Mouse (Mus musculus) C2C12 (cell line): ENCODE data around the gene Slco2b1.

Source experiments
- CTCF ChIP-seq: IDR thresholded peaks from one replicate; pipeline ENCODE4 v1.5.1; 2011; ENCODE audit not compliant: control insufficient read depth, insufficient read depth, insufficient read length
- MAX ChIP-seq: IDR thresholded peaks from one replicate; pipeline ENCODE4 v1.6.1; 2011; ENCODE audit warnings: mild to moderate bottlenecking, control low read depth
- MYOD1 ChIP-seq: IDR thresholded peaks from one replicate; pipeline ENCODE4 v1.6.1; 2011; ENCODE audit warnings: low read depth; ENCODE audit not compliant: control insufficient read depth, insufficient read length
- MYOG ChIP-seq: IDR thresholded peaks from one replicate; pipeline ENCODE4 v1.6.1; 2011; ENCODE audit not compliant: control insufficient read depth, insufficient read length; ENCODE audit errors: extremely low read depth
- USF1 ChIP-seq: IDR thresholded peaks from one replicate; pipeline ENCODE4 v1.6.1; 2011; ENCODE audit warnings: low read depth, mild to moderate bottlenecking, control low read depth, moderate library complexity

DNA sequence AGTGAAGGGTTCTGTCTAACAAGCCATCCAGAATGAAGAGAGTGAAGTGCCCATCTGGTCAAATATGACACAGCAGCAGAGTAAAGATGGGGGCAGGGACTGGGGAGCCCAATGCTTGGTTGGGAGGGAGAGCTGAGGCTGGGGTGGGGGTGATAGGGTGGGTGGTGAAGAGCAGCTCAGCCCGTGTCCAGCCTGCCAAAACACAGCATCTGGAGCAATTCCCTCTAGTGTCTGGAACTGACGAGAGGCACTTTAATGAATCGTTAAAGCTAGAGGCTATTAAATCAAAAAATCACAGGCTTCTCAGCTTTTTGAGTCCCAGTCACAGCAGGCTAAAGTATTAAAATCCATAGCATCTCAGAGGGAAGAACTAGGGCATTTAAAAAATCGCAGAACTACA is 61.6 kb downstream of the Slco2b1 start:
- TF ChIP-seq CTCF (no peak), MYOG (no peak), USF1 (no peak), MAX (no peak), MYOD1 (no peak)
